ENCODE assay signal across 18 mouse cellular contexts in genomic region chr3:121458545-121459492, GRCm38 (mm10). TPM values are rescaled to one million over a fixed set of nuclear protein-coding genes. Genes with fewer than 3 reads are reported as not detected.
DNase-seq lines count a peak whose midpoint lies in the region; ATAC-seq and TF ChIP-seq lines count a peak whose summit lies in the region.
"Had no signal": no experiment of that assay in that cellular context is flagged by ENCODE, and none has a peak within 500 bp of the region (broad histone marks: within the 10 kb centered on the region; RNA-seq: fewer than 3 reads in every experiment).

No protein-coding gene starts in this region.

- no peak for DNase-seq in heart, postnatal 10 days
- no peak for DNase-seq in lung, postnatal 25 days (ENCODE audit: low spot score)
- no peak for DNase-seq in stomach, postnatal 0 days (ENCODE audit: low spot score)
- no peak for DNase-seq in urinary bladder, postnatal 36 days (ENCODE audit: low spot score in 2 of 2)
- DNase-seq: adrenal gland, postnatal 14 days; cerebellum, adult 9-10 months; gastrocnemius, postnatal 10 days; heart, postnatal 14 days; kidney, adult 18-20 months; kidney, postnatal 4 days; lung, postnatal 36 days had no signal

- peaks cover 8% of the 10 kb centered on the region; the same call in 1 of the 2 replicates for H3K4me1 ChIP-seq in heart, embryonic 12.5 days (replicated peaks)
- 0 out of 2 replicates have a peak, but pooled peaks cover 4% of the 10 kb centered on the region for H3K4me1 ChIP-seq in lung, embryonic 15.5 days
- no peaks in the 10 kb centered on the region for H3K4me1 ChIP-seq in stomach, postnatal 0 days (replicated peaks; ENCODE audit: control insufficient read depth, insufficient read depth)
- H3K4me1 ChIP-seq: midbrain, embryonic 15.5 days; neural tube, embryonic 12.5 days had no signal

- peak overlapping the region; percentile 27; the same call in 1 of the 2 replicates for H3K27ac ChIP-seq in heart, embryonic 12.5 days (ENCODE audit: poor library complexity, severe bottlenecking)
- no peak overlapping the region for H3K27ac ChIP-seq in lung, embryonic 15.5 days
- H3K27ac ChIP-seq in stomach, postnatal 0 days (replicated peaks), result peak overlapping the region; percentile 35; the same call in 1 of the 2 replicates
- H3K27ac ChIP-seq: hindbrain, embryonic 14.5 days; midbrain, embryonic 15.5 days; neural tube, embryonic 12.5 days had no signal

- ATAC-seq in heart, embryonic 12.5 days (ENCODE audit: insufficient number of reproducible peaks, low FRiP score), result 0 out of 2 replicates have a peak, but pooled peaks have one; percentile 30
- ATAC-seq in lung, embryonic 15.5 days (ENCODE audit: borderline replicate concordance, extremely low read depth, low FRiP score, low TSS enrichment), result 0 out of 2 replicates have a peak, but pooled peaks have one; percentile 33
- ATAC-seq in granulocyte monocyte progenitor cell, adult 5-6 weeks (replicated peaks; ENCODE audit: poor library complexity, severe bottlenecking), result peak; percentile 42; the same call in 1 of the 2 replicates
- ATAC-seq in stomach, postnatal 0 days (ENCODE audit: low FRiP score, low TSS enrichment), result no peak
- ATAC-seq in monocyte, adult 5-6 weeks (replicated peaks; ENCODE audit: insufficient number of reproducible peaks, low FRiP score, low TSS enrichment, poor library complexity, severe bottlenecking), result no peak
- ATAC-seq: midbrain, embryonic 15.5 days had no signal

- no peak overlapping the region for H3K4me2 ChIP-seq in heart, embryonic 12.5 days
- no peak overlapping the region for H3K4me2 ChIP-seq in lung, embryonic 15.5 days
- H3K4me2 ChIP-seq in stomach, postnatal 0 days (replicated peaks; ENCODE audit: low read depth), result no peak overlapping the region
- H3K4me2 ChIP-seq: hindbrain, embryonic 14.5 days; midbrain, embryonic 15.5 days; neural tube, embryonic 12.5 days had no signal

- peaks cover 71% of the 10 kb centered on the region for H3K36me3 ChIP-seq in heart, embryonic 12.5 days
- H3K36me3 ChIP-seq in lung, embryonic 15.5 days, result peaks cover 63% of the 10 kb centered on the region
- H3K36me3 ChIP-seq in stomach, postnatal 0 days (ENCODE audit: control insufficient read depth, insufficient read depth, low read length), result peaks cover 12% of the 10 kb centered on the region

- H3K9ac ChIP-seq in heart, embryonic 12.5 days, result no peak overlapping the region
- no peak overlapping the region for H3K9ac ChIP-seq in lung, embryonic 15.5 days
- H3K9ac ChIP-seq in stomach, postnatal 0 days (ENCODE audit: low read length), result no peak overlapping the region
- H3K9ac ChIP-seq: hindbrain, embryonic 14.5 days; midbrain, embryonic 15.5 days; neural tube, embryonic 12.5 days had no signal

- WGBS in heart, embryonic 12.5 days, result 53% methylated on average over 14 of the region's 14 CpGs
- WGBS in lung, embryonic 15.5 days, result 47% methylated on average over 14 of the region's 14 CpGs
- 42% methylated on average over 14 of the region's 14 CpGs for WGBS in stomach, postnatal 0 days

- no peak overlapping the region for H3K4me3 ChIP-seq in heart, embryonic 12.5 days
- H3K4me3 ChIP-seq in lung, embryonic 15.5 days, result no peak overlapping the region
- H3K4me3 ChIP-seq in stomach, postnatal 0 days (ENCODE audit: low read depth, low read length), result no peak overlapping the region
- H3K4me3 ChIP-seq: midbrain, embryonic 15.5 days; neural tube, embryonic 12.5 days had no signal

- intact Hi-C loops in heart, postnatal 10 days (cut with DNase I), result no loop called here

- no peak for TF ChIP-seq EP300 in stomach, postnatal 0 days (optimal IDR thresholded peaks at IDR 0.05)

- H3K27me3 ChIP-seq in heart, embryonic 12.5 days (replicated peaks), result no peaks in the 10 kb centered on the region
- H3K27me3 ChIP-seq in lung, embryonic 15.5 days, result no peaks in the 10 kb centered on the region
- no peaks in the 10 kb centered on the region for H3K27me3 ChIP-seq in stomach, postnatal 0 days (ENCODE audit: control insufficient read depth, insufficient read depth, low read length)
- H3K27me3 ChIP-seq: midbrain, embryonic 15.5 days; neural tube, embryonic 12.5 days had no signal

- TF ChIP-seq CTCF in stomach, postnatal 0 days (IDR thresholded peaks at IDR 0.05; ENCODE audit: low read depth), result no peak

- H3K9me3 ChIP-seq in heart, embryonic 12.5 days (replicated peaks), result no peaks in the 10 kb centered on the region
- no peaks in the 10 kb centered on the region for H3K9me3 ChIP-seq in lung, embryonic 15.5 days
- no peaks in the 10 kb centered on the region for H3K9me3 ChIP-seq in stomach, postnatal 0 days (ENCODE audit: control insufficient read depth, low read length)
- H3K9me3 ChIP-seq: midbrain, embryonic 15.5 days; neural tube, embryonic 12.5 days had no signal

RNA-seq across cellular contexts. Expression of gene Cnn3, which starts 32.5 kb away (rescaled TPM):
- 455 and 460 TPM in 2 replicates for polyA plus RNA-seq in heart, embryonic 12.5 days (2016; fragmentation: Nextera tagmentation; extraction: Ambion mirVana)
- total RNA-seq in heart, postnatal 10 days (2021), result 100 to 1,000 TPM; 115 to 117 TPM
- polyA plus RNA-seq in lung, embryonic 15.5 days (2015; fragmentation: Nextera tagmentation; extraction: Ambion mirVana), result 627 and 632 TPM in 2 replicates
- 34.5 and 37.7 TPM in 2 replicates for total RNA-seq in granulocyte monocyte progenitor cell, adult 5-6 weeks (2014; fragmentation: Nextera tagmentation)
- total RNA-seq in granulocyte monocyte progenitor cell, adult 5-6 weeks (2017), result 24.6 and 28.0 TPM in 2 replicates
- polyA plus RNA-seq in stomach, postnatal 0 days (2015; fragmentation: Nextera tagmentation; extraction: Ambion mirVana), result 280 and 301 TPM in 2 replicates
- 5.2 to 37.7 TPM (median 7.7 TPM) in 3 replicates for total RNA-seq in monocyte, adult 5-6 weeks (2017)

Comparison
In these comparisons a context has a peak if more than half of its experiments do, and no peak if none do; other contexts are left out.
1. ATAC-seq: peak in heart, embryonic 12.5 days (single experiment), lung, embryonic 15.5 days (single experiment) and granulocyte monocyte progenitor cell, adult 5-6 weeks (single experiment); none in stomach, postnatal 0 days (single experiment) and monocyte, adult 5-6 weeks (single experiment).